Mouse (Mus musculus) lung, postnatal 0 days (tissue): Measurements from ENCODE around the gene Gm4353. TPM values are rescaled to one million over a fixed set of nuclear protein-coding genes. Genes with fewer than 3 reads are reported as not detected.

Experiments
- ATAC-seq: fragments of 200-750 bp; cut with Nextera tagmentation; 2 replicates; pipeline ENCODE4 v1.8.0; 2017; ENCODE audit warnings: moderate library complexity
- DNase-seq: peaks from one replicate; pipeline ENCODE4 v3.0.0-alpha.2; 2016; ENCODE audit warnings: low spot score
- H3K27ac ChIP-seq: fragments of 300-500 bp; sonication (generic); 2 replicates; pipeline ENCODE4 v1.5.1; 2014; ENCODE audit warnings: antibody characterized with exemption, mild to moderate bottlenecking, low read length, mixed read lengths
- H3K27me3 ChIP-seq: fragments of 300-500 bp; sonication (generic); replicated peaks from 2 replicates; pipeline ENCODE4 v1.6.1; 2014; ENCODE audit warnings: low read length, mixed read lengths; ENCODE audit not compliant: insufficient read depth
- H3K36me3 ChIP-seq: fragments of 300-500 bp; sonication (generic); 2 replicates; pipeline ENCODE4 v1.6.1; 2014; ENCODE audit warnings: low read length, mixed read lengths; ENCODE audit not compliant: insufficient read depth
- H3K4me1 ChIP-seq: fragments of 300-500 bp; sonication (generic); 2 replicates; pipeline ENCODE4 v1.6.1; 2014; ENCODE audit warnings: antibody characterized with exemption, low read depth, low read length, mixed read lengths; ENCODE audit not compliant: insufficient read depth
- H3K4me2 ChIP-seq: fragments of 300-500 bp; sonication (generic); replicated peaks from 2 replicates; pipeline ENCODE4 v1.6.1; 2014; ENCODE audit warnings: low read depth, mild to moderate bottlenecking, low read length, moderate library complexity, mixed read lengths
- H3K4me3 ChIP-seq: fragments of 300-500 bp; sonication (generic); 2 replicates; pipeline ENCODE4 v1.5.1; 2014; ENCODE audit warnings: low read depth, low read length
- H3K9ac ChIP-seq: fragments of 300-500 bp; sonication (generic); replicated peaks from 2 replicates; pipeline ENCODE4 v1.6.1; 2014; ENCODE audit warnings: low read depth, mild to moderate bottlenecking
- H3K9me3 ChIP-seq: fragments of 300-500 bp; sonication (generic); 2 replicates; pipeline ENCODE4 v1.6.1; 2016; ENCODE audit warnings: low read length, mixed read lengths
- CTCF ChIP-seq: IDR thresholded peaks from 2 replicates; pipeline ENCODE4 v1.5.1; 2016; ENCODE audit warnings: antibody characterized with exemption, mild to moderate bottlenecking
- EP300 ChIP-seq: IDR thresholded peaks from 2 replicates; pipeline ENCODE4 v1.6.1; 2016; ENCODE audit warnings: antibody characterized with exemption, mild to moderate bottlenecking, control low read depth
- WGBS: fragments of 180-500 bp; shearing (Covaris S2); extraction: QIAGEN DNeasy Blood & Tissue Kit; methylation state at CpG from one replicate; pipeline ENCODE4 v1.1.7; 2014; 5-methylcytosine and 5-hydroxymethylcytosine counted together
- polyA plus RNA-seq: library from polyadenylated mRNA; unstranded; fragments of >200 nt; fragmentation: Nextera tagmentation; extraction: Ambion mirVana; gene quantifications from 2 replicates; pipeline ENCODE4 v1.2.1, GENCODE M21; 2015

The Gm4353 gene
- polyA plus RNA-seq, 1 experiment from 2014 or later: 0.85 TPM

- Histone ChIP-seq H3K9me3 (no peaks in the 10 kb centered on the region), H3K27me3 (no peaks in the 10 kb centered on the region), H3K4me1 (no peaks in the 10 kb centered on the region), H3K27ac (no peak overlapping the region), H3K9ac (no peak overlapping the region), H3K4me2 (no peak overlapping the region), H3K36me3 (no peaks in the 10 kb centered on the region), H3K4me3 (no peak overlapping the region)
- no peak for DNase-seq
- 63% methylated on average over 12 of the region's 12 CpGs for WGBS
- no peak for TF ChIP-seq EP300
- no peak for TF ChIP-seq CTCF
- no peak for ATAC-seq
Observed at GRCm38 (mm10) chr7:116115216-116115930, 30.9 kb upstream of the Gm4353 start.

- no peak for DNase-seq
- 81% methylated on average over 6 of the region's 6 CpGs for WGBS
- H3K36me3 ChIP-seq: no peaks in the 10 kb centered on the region; the same call in 1 of the 2 replicates
- no peak for TF ChIP-seq EP300
- no peak for TF ChIP-seq CTCF
- H3K9ac ChIP-seq: no peak overlapping the region
- H3K4me1 ChIP-seq: no peaks in the 10 kb centered on the region
- no peaks in the 10 kb centered on the region for H3K27me3 ChIP-seq
- no peak overlapping the region for H3K4me2 ChIP-seq
- no peak for ATAC-seq
- H3K9me3 ChIP-seq: no peaks in the 10 kb centered on the region
- H3K4me3 ChIP-seq: no peak overlapping the region
- no peak overlapping the region for H3K27ac ChIP-seq
Observed at GRCm38 (mm10) chr7:116111546-116111945, 27.1 kb upstream of the Gm4353 start.

DNA sequence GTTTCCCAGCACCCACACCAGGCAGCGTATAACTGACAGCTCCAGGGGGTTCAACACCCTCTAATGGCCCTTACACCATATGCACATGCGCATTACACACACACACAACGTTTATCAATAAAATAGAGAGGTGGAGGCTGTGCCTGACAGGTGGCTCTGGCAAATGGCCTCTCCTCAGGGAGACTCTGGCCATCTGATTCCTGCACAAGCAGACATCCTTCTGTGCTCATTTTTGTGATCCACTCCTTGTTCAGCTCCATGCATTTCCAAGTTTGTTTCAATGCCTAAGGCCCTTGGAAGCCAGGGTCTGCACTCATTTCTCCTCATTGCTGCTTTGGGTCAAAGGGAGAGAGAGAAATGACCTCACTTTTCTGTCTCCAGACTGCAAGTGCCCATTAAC, 26.2 kb upstream of the Gm4353 start:
- ATAC-seq (no peak), DNase-seq (no peak)
- H3K36me3 ChIP-seq: no peaks in the 10 kb centered on the region; the same call in 1 of the 2 replicates
- H3K9me3 ChIP-seq: no peaks in the 10 kb centered on the region
- WGBS: 63% methylated on average over 3 of the region's 3 CpGs
- TF ChIP-seq CTCF: no peak
- TF ChIP-seq EP300: no peak
- no peaks in the 10 kb centered on the region for H3K4me1 ChIP-seq
- H3K4me2 ChIP-seq: no peak overlapping the region
- no peaks in the 10 kb centered on the region for H3K27me3 ChIP-seq
- no peak overlapping the region for H3K4me3 ChIP-seq
- H3K9ac ChIP-seq: no peak overlapping the region
- no peak overlapping the region for H3K27ac ChIP-seq

DNA sequence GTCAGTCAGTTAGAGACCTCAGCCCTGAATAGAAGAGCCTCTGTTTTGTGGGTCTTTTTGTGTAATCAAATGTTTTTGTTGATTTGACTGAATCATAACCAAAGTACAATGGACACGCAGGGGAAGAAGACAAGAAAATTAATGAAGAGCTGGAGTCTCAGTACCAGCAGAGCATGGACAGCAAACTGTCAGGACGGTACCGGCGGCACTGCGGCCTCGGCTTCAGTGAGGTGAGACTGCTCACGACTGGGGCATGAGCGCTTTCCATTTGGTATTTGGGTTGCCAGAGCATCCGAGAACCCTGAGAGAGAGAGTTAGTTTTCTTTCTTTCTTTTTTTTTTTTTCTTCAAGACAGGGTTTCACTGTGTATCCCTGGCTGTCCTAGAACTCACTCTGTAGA, 18.7 kb upstream of the Gm4353 start:
- H3K4me2 ChIP-seq: no peak overlapping the region
- peaks cover 5% of the 10 kb centered on the region; the same call in 1 of the 2 replicates for H3K36me3 ChIP-seq
- no peaks in the 10 kb centered on the region for H3K9me3 ChIP-seq
- no peak for ATAC-seq
- no peaks in the 10 kb centered on the region for H3K4me1 ChIP-seq
- no peaks in the 10 kb centered on the region for H3K27me3 ChIP-seq
- no peak overlapping the region for H3K27ac ChIP-seq
- H3K4me3 ChIP-seq: no peak overlapping the region
- no peak for DNase-seq
- H3K9ac ChIP-seq: no peak overlapping the region
- no peak for TF ChIP-seq EP300
- TF ChIP-seq CTCF: no peak
- WGBS: 98% methylated on average over 9 of the region's 9 CpGs

GRCm38 (mm10) chr7:116099952-116100528, 15.6 kb upstream of the Gm4353 start:
- no peak for TF ChIP-seq CTCF
- TF ChIP-seq EP300: no peak

GRCm38 (mm10) chr7:116093466-116093850, 9.0 kb upstream of the Gm4353 start:
- Histone ChIP-seq H3K36me3 (no peaks in the 10 kb centered on the region), H3K4me1 (0 out of 2 replicates have a peak, but pooled peaks cover 5% of the 10 kb centered on the region), H3K4me2 (peak overlapping the region; percentile 63), H3K4me3 (peak overlapping the region; percentile 54), H3K27ac (peak overlapping the region; percentile 88), H3K9me3 (no peaks in the 10 kb centered on the region), H3K9ac (peak overlapping the region; percentile 77), H3K27me3 (no peaks in the 10 kb centered on the region)
- peak; percentile 85 for DNase-seq
- peak; percentile 48 for TF ChIP-seq CTCF
- TF ChIP-seq EP300: no peak
- under 1% methylated on average over 19 of the region's 19 CpGs for WGBS
- ATAC-seq: peak; percentile 76

More at GRCm38 (mm10) chr7:116099952-116100528, 15.6 kb upstream of the Gm4353 start:
- Histone ChIP-seq H3K36me3 (peaks cover 5% of the 10 kb centered on the region; the same call in 1 of the 2 replicates), H3K4me3 (no peak overlapping the region), H3K9me3 (no peaks in the 10 kb centered on the region), H3K9ac (no peak overlapping the region), H3K4me2 (no peak overlapping the region), H3K27ac (no peak overlapping the region), H3K27me3 (no peaks in the 10 kb centered on the region), H3K4me1 (no peaks in the 10 kb centered on the region)
- 89% methylated on average over 7 of the region's 7 CpGs for WGBS
- ATAC-seq (no peak), DNase-seq (no peak)
